Mouse (Mus musculus) kidney, adult 9 months (tissue): Measurements from ENCODE around the gene Gle1.

Experiments
- DNase-seq: peaks from one replicate; pipeline ENCODE4 v3.0.0; 2022

Gene Gle1

GRCm38 (mm10) chr2:29964354-29965249 lies 29.4 kb downstream of the Gle1 start:
- DNase-seq, result peak; percentile 83

GRCm38 (mm10) chr2:29965250-29965843 lies 30.1 kb downstream of the Gle1 start, which contains the start of gene Sptan1:
Gene Sptan1, plus strand, starts transcription at chr2:29965560.
- DNase-seq, result peak; percentile 95

- DNase-seq, result peak; percentile 49
Observed at GRCm38 (mm10) chr2:29965906-29966305, 30.7 kb downstream of the Gle1 start.

- DNase-seq, result no peak
Observed at GRCm38 (mm10) chr2:29966826-29967225, 31.6 kb downstream of the Gle1 start.

GRCm38 (mm10) chr2:29967768-29968167 lies 32.5 kb downstream of the Gle1 start:
- DNase-seq, result no peak

- peak; percentile 72 for DNase-seq
Observed at GRCm38 (mm10) chr2:29968638-29969037, 33.4 kb downstream of the Gle1 start.

GRCm38 (mm10) chr2:29971838-29972635 lies 36.8 kb downstream of the Gle1 start:
- DNase-seq, result peak; percentile 87

GRCm38 (mm10) chr2:29973525-29973924 lies 38.3 kb downstream of the Gle1 start:
- DNase-seq, result no peak

GRCm38 (mm10) chr2:29977307-29977706 lies 42.1 kb downstream of the Gle1 start:
- peak; percentile 73 for DNase-seq

- DNase-seq, result no peak
Observed at GRCm38 (mm10) chr2:29980661-29981060, 45.4 kb downstream of the Gle1 start.

GRCm38 (mm10) chr2:29991962-29992361 lies 56.7 kb downstream of the Gle1 start:
- no peak for DNase-seq

- peak; percentile 50 for DNase-seq
Observed at GRCm38 (mm10) chr2:30009101-30009500, 73.9 kb downstream of the Gle1 start.
